19 mouse cellular contexts compared by ENCODE assay signal in genomic region chr11:94876707-94877106, GRCm38 (mm10). TPM values are rescaled to one million over a fixed set of nuclear protein-coding genes. Genes with fewer than 3 reads are reported as not detected.
DNase-seq lines count a peak whose midpoint lies in the region; ATAC-seq and TF ChIP-seq lines count a peak whose summit lies in the region.
"Had no signal": no experiment of that assay in that cellular context is flagged by ENCODE, and none has a peak within 500 bp of the region (broad histone marks: within the 10 kb centered on the region; RNA-seq: fewer than 3 reads in every experiment).

No protein-coding gene starts in this region.

- H3K9ac ChIP-seq in limb, embryonic 13.5 days, result no peak overlapping the region
- no peak overlapping the region for H3K9ac ChIP-seq in forebrain, embryonic 16.5 days (replicated peaks; ENCODE audit: low read depth, low read length)
- H3K9ac ChIP-seq: forebrain, embryonic 15.5 days; liver, postnatal 0 days had no signal

- no peak for TF ChIP-seq POLR2A in kidney, adult 2 months (IDR thresholded peaks at IDR 0.05; ENCODE audit: low read depth, low read length)

- DNase-seq in kidney, adult 2 months, result peak; percentile 23
- no peak for DNase-seq in kidney, adult 9 months
- DNase-seq in 3T3-L1 (ENCODE audit: low read depth, low spot score), result peak; percentile 35
- DNase-seq in embryonic facial prominence, embryonic 10.5 days (ENCODE audit: low spot score), result no peak
- DNase-seq: adrenal gland, postnatal 25 days; cerebellum, adult 11-12 months; cerebellum, postnatal 14 days; kidney, postnatal 25 days; layer of hippocampus, adult 9-11 months; liver, postnatal 0 days; thymus, postnatal 25 days had no signal

- H3K4me1 ChIP-seq in kidney, adult 2 months (ENCODE audit: control insufficient read depth, insufficient read depth, low read length), result 0 out of 2 replicates have a peak, but pooled peaks cover 3% of the 10 kb centered on the region
- peaks cover 57% of the 10 kb centered on the region for H3K4me1 ChIP-seq in embryonic facial prominence, embryonic 10.5 days
- peaks cover 76% of the 10 kb centered on the region for H3K4me1 ChIP-seq in limb, embryonic 13.5 days
- peaks cover 13% of the 10 kb centered on the region for H3K4me1 ChIP-seq in forebrain, embryonic 16.5 days (replicated peaks; ENCODE audit: control insufficient read depth, insufficient read depth, low read length)

- WGBS in kidney, adult 2 months, result 0% methylated on average over 1 of the region's 1 CpGs
- WGBS in embryonic facial prominence, embryonic 10.5 days, result 85% methylated on average over 1 of the region's 1 CpGs
- WGBS in limb, embryonic 13.5 days, result 4% methylated on average over 1 of the region's 1 CpGs
- WGBS in forebrain, embryonic 16.5 days, result 78% methylated on average over 1 of the region's 1 CpGs

- H3K4me3 ChIP-seq in kidney, adult 2 months (ENCODE audit: insufficient read depth, low read depth, low read length), result no peak overlapping the region
- no peak overlapping the region for H3K4me3 ChIP-seq in embryonic facial prominence, embryonic 10.5 days
- H3K4me3 ChIP-seq in limb, embryonic 13.5 days, result no peak overlapping the region
- H3K4me3 ChIP-seq in forebrain, embryonic 16.5 days (replicated peaks; ENCODE audit: low read length), result no peak overlapping the region
- H3K4me3 ChIP-seq: forebrain, embryonic 15.5 days; megakaryocyte, embryonic 14.5 days had no signal

- no peaks in the 10 kb centered on the region for H3K36me3 ChIP-seq in kidney, adult 2 months (ENCODE audit: control insufficient read depth, insufficient read depth, low read length)
- H3K36me3 ChIP-seq in embryonic facial prominence, embryonic 10.5 days (replicated peaks), result no peaks in the 10 kb centered on the region
- no peaks in the 10 kb centered on the region for H3K36me3 ChIP-seq in limb, embryonic 13.5 days
- H3K36me3 ChIP-seq in forebrain, embryonic 16.5 days (ENCODE audit: control insufficient read depth, insufficient read depth), result no peaks in the 10 kb centered on the region
- H3K36me3 ChIP-seq: forebrain, embryonic 15.5 days; G1E had no signal

- no peaks in the 10 kb centered on the region for H3K9me3 ChIP-seq in embryonic facial prominence, embryonic 10.5 days
- H3K9me3 ChIP-seq in limb, embryonic 13.5 days, result no peaks in the 10 kb centered on the region
- H3K9me3 ChIP-seq in forebrain, embryonic 16.5 days (ENCODE audit: control insufficient read depth, low read length), result no peaks in the 10 kb centered on the region
- H3K9me3 ChIP-seq: forebrain, embryonic 15.5 days; G1E; megakaryocyte, embryonic 14.5 days had no signal

- no peak for TF ChIP-seq CTCF in kidney, adult 2 months (conservative IDR thresholded peaks at IDR 0.05; ENCODE audit: insufficient read depth, insufficient read length, low read depth, low read length)

- H3K27me3 ChIP-seq in kidney, adult 2 months (replicated peaks; ENCODE audit: control insufficient read depth, insufficient read depth, low read length), result no peaks in the 10 kb centered on the region
- H3K27me3 ChIP-seq in embryonic facial prominence, embryonic 10.5 days (replicated peaks; ENCODE audit: low read depth, poor library complexity, severe bottlenecking), result peaks cover 71% of the 10 kb centered on the region
- no peaks in the 10 kb centered on the region for H3K27me3 ChIP-seq in limb, embryonic 13.5 days
- H3K27me3 ChIP-seq in forebrain, embryonic 16.5 days (replicated peaks; ENCODE audit: control insufficient read depth, insufficient read depth, low read length), result peaks cover 14% of the 10 kb centered on the region

- ATAC-seq in limb, embryonic 13.5 days (ENCODE audit: low FRiP score, low read depth), result no peak
- ATAC-seq in forebrain, embryonic 16.5 days, result no peak
- ATAC-seq in cerebellum, adult (ENCODE audit: insufficient number of reproducible peaks, low FRiP score, low TSS enrichment), result no peak
- no peak for ATAC-seq in inflammation-experienced regulatory T-cells, adult 6 months
- ATAC-seq: forebrain, embryonic 15.5 days; liver, postnatal 0 days; midbrain, embryonic 16.5 days had no signal

- H3K4me2 ChIP-seq in limb, embryonic 13.5 days (replicated peaks), result 0 out of 2 replicates have a peak overlapping the region, but pooled peaks have one; percentile 3
- H3K4me2 ChIP-seq in forebrain, embryonic 16.5 days (ENCODE audit: low read length), result no peak overlapping the region
- H3K4me2 ChIP-seq: forebrain, embryonic 15.5 days had no signal

- H3K27ac ChIP-seq in kidney, adult 2 months (ENCODE audit: insufficient read depth, low read depth, low read length), result no peak overlapping the region
- H3K27ac ChIP-seq in embryonic facial prominence, embryonic 10.5 days (replicated peaks), result peak overlapping the region; percentile 25
- H3K27ac ChIP-seq in limb, embryonic 13.5 days, result peak overlapping the region; percentile 6; the same call in 1 of the 2 replicates
- no peak overlapping the region for H3K27ac ChIP-seq in forebrain, embryonic 16.5 days (ENCODE audit: low read length)
- H3K27ac ChIP-seq: forebrain, embryonic 15.5 days had no signal

RNA-seq across cellular contexts. Expression of gene Col1a1, which starts 59.3 kb away (rescaled TPM):
- 25.3 and 29.6 TPM in 2 replicates for polyA plus RNA-seq in kidney, adult 2 months (2012; rRNA removed)
- 61.5 and 88.8 TPM in 2 replicates for polyA plus RNA-seq in embryonic facial prominence, embryonic 10.5 days (2016; fragmentation: Nextera tagmentation; extraction: Ambion mirVana)
- polyA plus RNA-seq in limb, embryonic 13.5 days (2015; fragmentation: Nextera tagmentation; extraction: Ambion mirVana), result 1,007 and 1,170 TPM in 2 replicates
- polyA plus RNA-seq in forebrain, embryonic 16.5 days (2015; fragmentation: Nextera tagmentation; extraction: Ambion mirVana), result 45.0 and 166 TPM in 2 replicates
- polyA plus RNA-seq in inflammation-experienced regulatory T-cells, adult 6 months (2017; shearing (Covaris generic)), result under 1 TPM; 0.13 to 0.62 (median 0.15) TPM
- polyA plus RNA-seq: G1E had no signal

Comparison
In these comparisons a context has a peak if more than half of its experiments do, and no peak if none do; other contexts are left out.
1. DNase-seq: peak in kidney, adult 2 months (single experiment) and 3T3-L1 (single experiment); none in kidney, adult 9 months (single experiment) and embryonic facial prominence, embryonic 10.5 days (single experiment).
2. H3K27ac ChIP-seq: peak in embryonic facial prominence, embryonic 10.5 days (single experiment) and limb, embryonic 13.5 days (single experiment); none in kidney, adult 2 months (single experiment) and forebrain, embryonic 16.5 days (single experiment).
3. RNA of gene Col1a1, which starts 59.3 kb away (polyA plus RNA-seq): 1,007 to 1,170 TPM in limb, embryonic 13.5 days, 61.5 to 88.8 TPM in embryonic facial prominence, embryonic 10.5 days, 45.0 to 166 TPM in forebrain, embryonic 16.5 days and 25.3 to 29.6 TPM in kidney, adult 2 months; 0.13 to 0.62 TPM in inflammation-experienced regulatory T-cells, adult 6 months; every median in the first group is over 10 times any median in the second.